Mouse (Mus musculus) skeletal muscle tissue, adult 2 months (tissue): ENCODE data around the gene Hcst.

ENCODE experiments used
- DNase-seq: peaks from one replicate; pipeline ENCODE4 v3.0.0-alpha.2; 2012; ENCODE audit warnings: low read depth, low spot score

Gene Hcst

GRCm38 (mm10) chr7:30373501-30373962 is 46.1 kb downstream of the Hcst start:
- DNase-seq = peak; percentile 92
